Mouse (Mus musculus) limb, embryonic 14.5 days (tissue): ENCODE data around the gene Smarce1. TPM values are rescaled to one million over a fixed set of nuclear protein-coding genes. Genes with fewer than 3 reads are reported as not detected.

Source experiments
- ATAC-seq: fragments of 200-750 bp; cut with Nextera tagmentation; 2 replicates; pipeline ENCODE4 v1.8.0; 2017; ENCODE audit warnings: low read depth, moderate number of reproducible peaks, moderate TSS enrichment; ENCODE audit not compliant: low FRiP score
- DNase-seq: peaks from one replicate; pipeline ENCODE4 v3.0.0-alpha.2; 2015; ENCODE audit warnings: low spot score
- H3K27ac ChIP-seq: fragments of 300-500 bp; sonication (generic); replicated peaks from 2 replicates; pipeline ENCODE4 v1.5.1; 2014; ENCODE audit warnings: low read depth, mild to moderate bottlenecking, low read length, moderate library complexity, mixed read lengths
- H3K27me3 ChIP-seq: fragments of 300-500 bp; sonication (generic); 2 replicates; pipeline ENCODE4 v1.6.1; 2014; ENCODE audit warnings: low read length, mixed read lengths; ENCODE audit not compliant: control insufficient read depth, insufficient read depth
- H3K36me3 ChIP-seq: fragments of 300-500 bp; sonication (generic); 2 replicates; pipeline ENCODE4 v1.6.1; 2014; ENCODE audit warnings: mild to moderate bottlenecking, low read length, moderate library complexity, mixed read lengths; ENCODE audit not compliant: control insufficient read depth, insufficient read depth
- H3K4me1 ChIP-seq: fragments of 300-500 bp; sonication (generic); 2 replicates; pipeline ENCODE4 v1.6.1; 2014; ENCODE audit warnings: antibody characterized with exemption, low read length, mixed read lengths; ENCODE audit not compliant: control insufficient read depth, insufficient read depth
- H3K4me2 ChIP-seq: fragments of 300-500 bp; sonication (generic); replicated peaks from 2 replicates; pipeline ENCODE4 v1.6.1; 2014; ENCODE audit warnings: low read depth, mild to moderate bottlenecking, low read length, moderate library complexity; ENCODE audit not compliant: severe bottlenecking
- H3K4me3 ChIP-seq: fragments of 300-500 bp; sonication (generic); replicated peaks from 2 replicates; pipeline ENCODE4 v1.5.1; 2014; ENCODE audit warnings: low read length
- H3K9ac ChIP-seq: fragments of 300-500 bp; sonication (generic); 2 replicates; pipeline ENCODE4 v1.6.1; 2014; ENCODE audit warnings: mild to moderate bottlenecking, low read depth, low read length, moderate library complexity; ENCODE audit not compliant: severe bottlenecking
- H3K9me3 ChIP-seq: fragments of 300-500 bp; sonication (generic); 2 replicates; pipeline ENCODE4 v1.6.1; 2016; ENCODE audit warnings: low read length; ENCODE audit not compliant: control insufficient read depth
- POLR2A ChIP-seq: fragments of 200-500 bp; IDR thresholded peaks from 2 replicates; pipeline ENCODE4 v1.8.0; 2012; ENCODE audit warnings: inconsistent platforms, mild to moderate bottlenecking, moderate library complexity, borderline replicate concordance; ENCODE audit not compliant: insufficient read depth, insufficient read length; ENCODE audit errors: extremely low read depth
- WGBS: fragments of 180-500 bp; shearing (Covaris S2); extraction: QIAGEN DNeasy Blood & Tissue Kit; methylation state at CpG from one replicate; pipeline ENCODE4 v1.1.7; 2014; 5-methylcytosine and 5-hydroxymethylcytosine counted together
- polyA plus RNA-seq, 2 experiments: library from polyadenylated mRNA; depleted of rRNA in 1 of 2; stranded (reverse) in 1 of 2; unstranded in 1 of 2; fragments of >200 nt; fragmentation: Nextera tagmentation in 1 of 2; extraction: Ambion mirVana in 1 of 2; gene quantifications; 2 replicates each; pipeline versions ENCODE4 v1.2.1 to v1.2.3; 2012 to 2014

Gene Smarce1
- polyA plus RNA-seq, 2 experiments, result 166 to 180 TPM

DNA sequence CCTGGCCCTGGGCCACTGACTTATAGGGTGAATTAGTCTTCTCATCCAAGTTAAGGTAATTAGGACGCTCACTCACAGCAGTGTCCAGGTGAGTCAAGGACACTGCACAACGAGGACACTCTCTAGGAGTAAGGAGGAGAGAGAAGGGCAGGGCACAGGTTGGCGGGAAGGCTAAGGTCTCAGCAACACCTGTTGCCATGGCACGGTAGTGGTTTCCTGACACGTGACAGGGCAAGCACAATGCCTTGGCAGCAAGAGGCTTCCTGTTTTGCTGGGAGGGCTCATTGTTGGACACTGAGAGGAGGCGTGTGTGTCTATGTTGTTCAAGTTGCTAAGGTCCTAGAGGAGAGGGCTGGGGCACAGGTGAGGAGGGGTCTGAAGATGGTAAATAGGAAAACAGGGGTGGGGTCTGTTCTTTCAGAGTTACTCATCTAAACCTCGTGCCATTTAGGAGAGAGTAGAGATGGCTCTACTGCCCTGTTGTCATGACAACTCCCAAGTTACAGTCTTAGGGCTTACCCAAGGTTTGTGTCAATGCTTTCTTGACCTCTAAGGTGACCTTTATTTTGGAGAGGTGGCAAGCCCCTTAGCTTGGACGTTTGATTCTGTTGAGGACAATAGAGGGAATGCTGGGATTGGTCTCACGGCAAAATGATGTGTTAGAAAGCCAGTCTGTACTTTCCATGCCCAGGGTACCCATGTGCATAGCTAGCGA lies 67.7 kb downstream of the Smarce1 start:
- no peak for DNase-seq
- 82% methylated on average over 10 of the region's 10 CpGs for WGBS

DNA sequence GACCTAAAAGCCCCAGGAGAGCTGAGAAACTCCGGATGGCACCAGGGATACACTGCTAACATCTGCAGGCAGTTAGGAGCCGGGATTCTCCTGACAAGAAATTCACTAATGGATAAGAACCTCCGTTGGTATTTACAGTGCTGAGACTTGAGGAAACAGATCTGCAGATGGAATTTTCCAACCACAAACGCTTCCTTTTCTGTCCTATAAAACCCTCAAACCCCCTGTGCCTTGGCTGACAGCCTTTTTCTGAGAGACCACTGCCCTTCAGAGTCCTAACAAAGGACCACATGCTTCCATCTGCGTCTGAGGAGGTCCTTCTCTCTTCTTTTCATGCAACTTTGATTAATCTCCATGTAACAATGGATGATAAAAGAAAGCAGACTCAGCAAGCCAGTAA lies 69.2 kb downstream of the Smarce1 start:
- no peak for ATAC-seq
- Histone ChIP-seq H3K9ac (no peak overlapping the region), H3K4me3 (no peak overlapping the region), H3K4me1 (no peaks in the 10 kb centered on the region), H3K4me2 (no peak overlapping the region), H3K9me3 (no peaks in the 10 kb centered on the region), H3K36me3 (no peaks in the 10 kb centered on the region), H3K27ac (no peak overlapping the region), H3K27me3 (no peaks in the 10 kb centered on the region)
- WGBS, result 26% methylated on average over 5 of the region's 5 CpGs
- no peak for DNase-seq
- TF ChIP-seq POLR2A, result no peak

More for the DNA sequence above, 67.7 kb downstream of the Smarce1 start:
- no peak overlapping the region for H3K27ac ChIP-seq
- no peak overlapping the region for H3K4me3 ChIP-seq
- no peaks in the 10 kb centered on the region for H3K9me3 ChIP-seq
- H3K27me3 ChIP-seq, result no peaks in the 10 kb centered on the region
- no peaks in the 10 kb centered on the region for H3K36me3 ChIP-seq
- no peak for TF ChIP-seq POLR2A
- H3K4me1 ChIP-seq, result no peaks in the 10 kb centered on the region
- no peak for ATAC-seq
- no peak overlapping the region for H3K4me2 ChIP-seq
- no peak overlapping the region for H3K9ac ChIP-seq

DNA sequence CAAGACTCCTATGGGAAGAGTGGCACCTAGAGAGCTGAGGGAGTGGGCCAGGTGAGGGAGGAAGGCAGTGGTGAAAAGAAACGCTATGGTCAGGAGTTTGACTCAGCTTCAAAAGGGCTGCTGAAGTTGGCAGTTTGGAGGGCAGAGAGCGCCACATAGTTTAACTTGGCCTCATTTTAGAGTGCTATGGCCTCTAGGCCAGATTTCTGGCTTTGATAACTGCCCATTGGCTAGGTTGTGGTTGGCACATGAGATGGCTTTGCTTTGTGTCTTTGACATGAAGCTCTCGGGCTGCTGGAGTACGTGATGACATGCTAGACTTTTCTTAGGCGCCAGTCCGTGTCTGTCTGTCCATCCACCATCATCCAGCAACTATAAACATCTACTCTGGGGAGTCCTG lies 70.6 kb downstream of the Smarce1 start:
- no peaks in the 10 kb centered on the region for H3K27me3 ChIP-seq
- DNase-seq (no peak), ATAC-seq (no peak)
- H3K9me3 ChIP-seq, result no peaks in the 10 kb centered on the region
- no peaks in the 10 kb centered on the region for H3K4me1 ChIP-seq
- H3K36me3 ChIP-seq, result no peaks in the 10 kb centered on the region
- H3K27ac ChIP-seq, result no peak overlapping the region
- H3K4me3 ChIP-seq, result no peak overlapping the region
- no peak for TF ChIP-seq POLR2A
- no peak overlapping the region for H3K4me2 ChIP-seq
- WGBS, result 90% methylated on average over 6 of the region's 6 CpGs
- H3K9ac ChIP-seq, result no peak overlapping the region

Other genes starting within 250 kb of the Smarce1 start
- 1.3 and 2.2 TPM in 2 replicates for gene Gjd3, start 248.0 kb downstream of the Smarce1 start, polyA plus RNA-seq (2012; rRNA removed)
- 0.41 and 0.45 TPM in 2 replicates for gene Gjd3, start 248.0 kb downstream of the Smarce1 start, polyA plus RNA-seq (2014; fragmentation: Nextera tagmentation; extraction: Ambion mirVana)
- gene Top2a, start 206.8 kb downstream of the Smarce1 start, polyA plus RNA-seq (2012; rRNA removed), result 98.2 and 134 TPM in 2 replicates
- 205 and 209 TPM in 2 replicates for gene Top2a, start 206.8 kb downstream of the Smarce1 start, polyA plus RNA-seq (2014; fragmentation: Nextera tagmentation; extraction: Ambion mirVana)
- gene Igfbp4, start 189.8 kb downstream of the Smarce1 start, polyA plus RNA-seq (2012; rRNA removed), result 942 and 1,029 TPM in 2 replicates
- gene Igfbp4, start 189.8 kb downstream of the Smarce1 start, polyA plus RNA-seq (2014; fragmentation: Nextera tagmentation; extraction: Ambion mirVana), result 1,086 and 1,234 TPM in 2 replicates
- 1.6 and 1.7 TPM in 2 replicates for gene Tns4, start 141.7 kb downstream of the Smarce1 start, polyA plus RNA-seq (2012; rRNA removed)
- gene Tns4, start 141.7 kb downstream of the Smarce1 start, polyA plus RNA-seq (2014; fragmentation: Nextera tagmentation; extraction: Ambion mirVana), result 1.5 and 2.5 TPM in 2 replicates
- 0.65 and 0.99 TPM in 2 replicates for gene Ccr7, start 75.9 kb downstream of the Smarce1 start, polyA plus RNA-seq (2012; rRNA removed)
- gene Ccr7, start 75.9 kb downstream of the Smarce1 start, polyA plus RNA-seq (2014; fragmentation: Nextera tagmentation; extraction: Ambion mirVana), result 0.84 and 0.94 TPM in 2 replicates
- gene Krt222, start 13.1 kb upstream of the Smarce1 start, polyA plus RNA-seq (2012; rRNA removed), result 0.06 and 0.10 TPM in 2 replicates
- 0.06 and 0.36 TPM in 2 replicates for gene Krt222, start 13.1 kb upstream of the Smarce1 start, polyA plus RNA-seq (2014; fragmentation: Nextera tagmentation; extraction: Ambion mirVana)
- gene Krt24, start 54.2 kb upstream of the Smarce1 start, polyA plus RNA-seq (2012; rRNA removed), result 0.35 and 0.44 TPM in 2 replicates
- 0.35 TPM in 1 of 2 replicates, not detected in the other for gene Krt24, start 54.2 kb upstream of the Smarce1 start, polyA plus RNA-seq (2014; fragmentation: Nextera tagmentation; extraction: Ambion mirVana)
- not detected in 2 replicates for gene Krt25, start 91.9 kb upstream of the Smarce1 start, polyA plus RNA-seq (2012; rRNA removed)
- not detected in 2 replicates for gene Krt25, start 91.9 kb upstream of the Smarce1 start, polyA plus RNA-seq (2014; fragmentation: Nextera tagmentation; extraction: Ambion mirVana)
- not detected in 2 replicates for gene Krt26, start 106.9 kb upstream of the Smarce1 start, polyA plus RNA-seq (2012; rRNA removed)
- not detected in 2 replicates for gene Krt26, start 106.9 kb upstream of the Smarce1 start, polyA plus RNA-seq (2014; fragmentation: Nextera tagmentation; extraction: Ambion mirVana)
- not detected in 2 replicates for gene Krt27, start 120.1 kb upstream of the Smarce1 start, polyA plus RNA-seq (2012; rRNA removed)
- gene Krt27, start 120.1 kb upstream of the Smarce1 start, polyA plus RNA-seq (2014; fragmentation: Nextera tagmentation; extraction: Ambion mirVana), result not detected in 2 replicates
- 0.16 and 0.22 TPM in 2 replicates for gene Krt28, start 143.9 kb upstream of the Smarce1 start, polyA plus RNA-seq (2012; rRNA removed)
- 0.28 TPM in 1 of 2 replicates, not detected in the other for gene Krt28, start 143.9 kb upstream of the Smarce1 start, polyA plus RNA-seq (2014; fragmentation: Nextera tagmentation; extraction: Ambion mirVana)
- gene Krt10, start 158.3 kb upstream of the Smarce1 start, polyA plus RNA-seq (2012; rRNA removed), result 131 and 242 TPM in 2 replicates
- 119 and 176 TPM in 2 replicates for gene Krt10, start 158.3 kb upstream of the Smarce1 start, polyA plus RNA-seq (2014; fragmentation: Nextera tagmentation; extraction: Ambion mirVana)
- 0.03 TPM in 1 of 2 replicates, not detected in the other for gene Krt12, start 191.2 kb upstream of the Smarce1 start, polyA plus RNA-seq (2012; rRNA removed)
- 0.11 TPM in 1 of 2 replicates, not detected in the other for gene Krt12, start 191.2 kb upstream of the Smarce1 start, polyA plus RNA-seq (2014; fragmentation: Nextera tagmentation; extraction: Ambion mirVana)
- gene Krt20, start 207.1 kb upstream of the Smarce1 start, polyA plus RNA-seq (2012; rRNA removed), result 0.24 and 0.26 TPM in 2 replicates
- 0.26 and 0.37 TPM in 2 replicates for gene Krt20, start 207.1 kb upstream of the Smarce1 start, polyA plus RNA-seq (2014; fragmentation: Nextera tagmentation; extraction: Ambion mirVana)